Mouse (Mus musculus) heart, postnatal 0 days (tissue): ENCODE data around the gene Olfr374. TPM values are rescaled to one million over a fixed set of nuclear protein-coding genes. Genes with fewer than 3 reads are reported as not detected.
A peak's percentile ranks its signal among the peaks of the same experiment; 100 is the strongest.

Experiments used
- ATAC-seq: fragments of 200-750 bp; cut with Nextera tagmentation; 2 replicates; pipeline ENCODE4 v1.8.0; 2017; ENCODE audit warnings: low read depth, moderate number of reproducible peaks, moderate library complexity; ENCODE audit not compliant: insufficient read depth
- DNase-seq: peaks from one replicate; pipeline ENCODE4 v3.0.0-alpha.2; 2016; ENCODE audit warnings: low spot score
- H3K27ac ChIP-seq: fragments of 300-500 bp; sonication (generic); 2 replicates; pipeline ENCODE4 v1.5.1; 2014; ENCODE audit warnings: low read depth, mild to moderate bottlenecking
- H3K27me3 ChIP-seq: fragments of 300-500 bp; sonication (generic); 2 replicates; pipeline ENCODE4 v1.6.1; 2014; ENCODE audit warnings: low read length, mixed read lengths; ENCODE audit not compliant: control insufficient read depth, insufficient read depth
- H3K36me3 ChIP-seq: fragments of 300-500 bp; sonication (generic); replicated peaks from 2 replicates; pipeline ENCODE4 v1.6.1; 2014; ENCODE audit warnings: low read length, mixed read lengths; ENCODE audit not compliant: control insufficient read depth, insufficient read depth
- H3K4me1 ChIP-seq: fragments of 300-500 bp; sonication (generic); 2 replicates; pipeline ENCODE4 v1.6.1; 2014; ENCODE audit warnings: antibody characterized with exemption; ENCODE audit not compliant: control insufficient read depth, insufficient read depth
- H3K4me2 ChIP-seq: fragments of 300-500 bp; sonication (generic); 2 replicates; pipeline ENCODE4 v1.6.1; 2014; ENCODE audit warnings: low read depth, mild to moderate bottlenecking, low read length, moderate library complexity
- H3K4me3 ChIP-seq: fragments of 300-500 bp; sonication (generic); 2 replicates; pipeline ENCODE4 v1.5.1; 2014; ENCODE audit warnings: low read depth, low read length
- H3K9ac ChIP-seq: fragments of 300-500 bp; sonication (generic); replicated peaks from 2 replicates; pipeline ENCODE4 v1.6.1; 2014; ENCODE audit warnings: low read depth, low read length, mixed read lengths
- H3K9me3 ChIP-seq: fragments of 300-500 bp; sonication (generic); replicated peaks from 2 replicates; pipeline ENCODE4 v1.6.1; 2016; ENCODE audit warnings: low read length; ENCODE audit not compliant: control insufficient read depth
- CTCF ChIP-seq: IDR thresholded peaks from 2 replicates; pipeline ENCODE4 v1.5.1; 2016; ENCODE audit warnings: antibody characterized with exemption, control low read depth, low read depth
- EP300 ChIP-seq: IDR thresholded peaks from 2 replicates; pipeline ENCODE4 v1.6.1; 2016; ENCODE audit warnings: antibody characterized with exemption, low read depth
- WGBS: fragments of 180-500 bp; shearing (Covaris S2); extraction: QIAGEN DNeasy Blood & Tissue Kit; methylation state at CpG from one replicate; pipeline ENCODE4 v1.1.7; 2014; 5-methylcytosine and 5-hydroxymethylcytosine counted together
- polyA plus RNA-seq: library from polyadenylated mRNA; unstranded; fragments of >200 nt; fragmentation: Nextera tagmentation; extraction: Ambion mirVana; gene quantifications from 2 replicates; pipeline ENCODE4 v1.2.1, GENCODE M21; 2015
- total RNA-seq: library from RNA; depleted of rRNA; stranded (reverse); fragments of >200 nt; gene quantifications from 2 replicates; pipeline ENCODE4 v1.2.3, GENCODE M21; 2014; ENCODE audit warnings: low replicate concordance

The Olfr374 gene
- total and polyA plus RNA-seq, 2 experiments from 2014 or later, result not detected

- 5% methylated on average over 1 of the region's 1 CpGs for WGBS
- ATAC-seq, result no peak
- no peak for TF ChIP-seq EP300
- no peak for TF ChIP-seq CTCF
These were observed 26.7 kb downstream of the Olfr374 start for GRCm38 (mm10) chr8:72133507-72133906.

DNA sequence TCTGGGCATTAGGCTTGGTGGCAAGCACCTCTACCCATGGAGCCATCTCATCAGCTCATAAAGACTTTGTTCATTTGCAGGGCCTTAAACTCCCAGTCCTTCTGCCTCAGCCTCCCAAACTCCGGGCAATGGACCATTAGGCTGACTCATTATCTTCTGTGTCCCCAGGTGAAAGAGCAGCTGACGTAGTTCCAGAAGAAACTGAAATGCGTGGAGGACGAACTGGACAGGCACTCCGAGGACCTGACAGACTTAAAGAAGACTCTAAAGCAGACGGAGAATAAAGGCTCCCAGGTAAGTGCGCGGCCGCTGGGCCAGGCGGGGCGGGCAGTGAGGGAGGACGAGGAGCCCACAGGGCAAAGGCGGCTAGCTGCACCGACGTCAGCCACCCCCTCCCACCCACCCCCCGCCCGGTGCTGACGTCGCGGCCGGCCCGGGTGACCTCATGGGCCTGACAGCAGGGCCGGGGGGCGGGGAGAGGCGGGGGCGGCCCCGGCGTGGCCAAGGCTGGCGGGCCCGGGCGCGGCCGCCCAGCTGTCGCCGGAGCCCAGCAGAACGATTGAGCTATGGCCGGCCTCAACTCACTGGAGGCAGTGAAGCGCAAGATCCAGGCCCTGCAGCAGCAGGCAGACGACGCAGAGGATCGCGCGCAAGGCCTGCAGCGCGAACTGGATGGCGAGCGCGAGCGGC lies 28.1 kb downstream of the Olfr374 start, which contains the start of gene Tpm4:
Gene Tpm4, plus strand, starts transcription at position 220 of the 690 bp plus-strand sequence.
- Histone ChIP-seq H3K36me3 (peaks cover 17% of the 10 kb centered on the region), H3K4me1 (peaks cover 9% of the 10 kb centered on the region), H3K4me3 (peak within 1 kb of the TSS; percentile 85), H3K4me2 (peak within 1 kb of the TSS; percentile 89), H3K27ac (peak within 1 kb of the TSS; percentile 97), H3K9me3 (no peaks in the 10 kb centered on the region), H3K27me3 (no peaks in the 10 kb centered on the region), H3K9ac (peak within 1 kb of the TSS; percentile 94)
- 0 out of 2 replicates have a peak, but pooled peaks have one; percentile 28 for TF ChIP-seq EP300
- TF ChIP-seq CTCF, result no peak
- DNase-seq (peak; percentile 59), ATAC-seq (peak; percentile 84)
- WGBS, result 1% methylated on average over 43 of the region's 49 CpGs

More at GRCm38 (mm10) chr8:72133507-72133906, 26.7 kb downstream of the Olfr374 start:
- Histone ChIP-seq H3K27ac (peak overlapping the region; percentile 54), H3K9me3 (no peaks in the 10 kb centered on the region), H3K4me2 (no peak overlapping the region), H3K4me1 (peaks cover 9% of the 10 kb centered on the region), H3K36me3 (peaks cover 3% of the 10 kb centered on the region), H3K4me3 (no peak overlapping the region), H3K9ac (no peak overlapping the region), H3K27me3 (no peaks in the 10 kb centered on the region)
- peak; percentile 28 for DNase-seq

- Histone ChIP-seq H3K27me3 (no peaks in the 10 kb centered on the region), H3K9ac (peak overlapping the region; percentile 94), H3K4me1 (peaks cover 9% of the 10 kb centered on the region), H3K4me2 (peak overlapping the region; percentile 89), H3K27ac (peak overlapping the region; percentile 97), H3K4me3 (peak overlapping the region; percentile 85), H3K36me3 (peaks cover 25% of the 10 kb centered on the region), H3K9me3 (no peaks in the 10 kb centered on the region)
- WGBS, result 0% methylated on average over 58 of the region's 62 CpGs
- peak; percentile 39 for DNase-seq
- TF ChIP-seq EP300 (no peak), CTCF (peak; percentile 22; the same call in 1 of the 2 replicates)
- ATAC-seq, result peak; percentile 65
These were observed 28.8 kb downstream of the Olfr374 start for GRCm38 (mm10) chr8:72135446-72136301.

GRCm38 (mm10) chr8:72136302-72136978 lies 29.6 kb downstream of the Olfr374 start:
- Histone ChIP-seq H3K27ac (peak overlapping the region; percentile 97), H3K9ac (peak overlapping the region; percentile 94), H3K27me3 (no peaks in the 10 kb centered on the region), H3K9me3 (no peaks in the 10 kb centered on the region), H3K36me3 (peaks cover 33% of the 10 kb centered on the region), H3K4me1 (peaks cover 9% of the 10 kb centered on the region), H3K4me2 (peak overlapping the region; percentile 89), H3K4me3 (peak overlapping the region; percentile 85)
- under 1% methylated on average over 18 of the region's 18 CpGs for WGBS
- TF ChIP-seq CTCF, result no peak
- TF ChIP-seq EP300, result peak; percentile 77
- DNase-seq, result peak; percentile 88
- ATAC-seq, result peak; percentile 49

DNA sequence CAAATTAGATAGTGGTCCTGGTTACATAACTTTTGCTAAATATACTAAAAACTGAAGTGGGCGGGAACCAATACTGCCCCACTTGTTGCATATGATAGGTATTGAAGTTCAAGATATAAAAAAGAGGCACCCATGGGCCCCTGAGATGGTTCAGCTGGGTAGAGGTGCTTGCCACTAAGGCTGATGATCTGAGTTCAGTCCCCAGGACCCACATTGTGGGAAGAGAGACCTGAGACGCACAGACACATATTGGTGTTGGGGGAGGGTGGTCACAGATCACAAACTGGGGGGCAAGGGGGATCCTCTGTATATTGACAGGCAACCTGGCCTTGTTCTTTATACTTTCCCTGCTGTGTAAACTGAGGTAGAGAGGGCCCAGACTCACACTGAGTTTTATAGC lies 30.6 kb downstream of the Olfr374 start:
- TF ChIP-seq EP300, result no peak
- TF ChIP-seq CTCF, result no peak
- Histone ChIP-seq H3K9ac (no peak overlapping the region), H3K36me3 (peaks cover 43% of the 10 kb centered on the region), H3K4me1 (peaks cover 9% of the 10 kb centered on the region), H3K4me3 (no peak overlapping the region), H3K4me2 (peak overlapping the region; percentile 89), H3K9me3 (no peaks in the 10 kb centered on the region), H3K27me3 (no peaks in the 10 kb centered on the region), H3K27ac (no peak overlapping the region)
- WGBS, result 80% methylated on average over 2 of the region's 2 CpGs
- DNase-seq (no peak), ATAC-seq (no peak)
